Mouse (Mus musculus) embryonic facial prominence, embryonic 11.5 days (tissue): ENCODE results near the gene C77080. TPM values are rescaled to one million over a fixed set of nuclear protein-coding genes. Genes with fewer than 3 reads are reported as not detected.
A peak's percentile ranks its signal among the peaks of the same experiment; 100 is the strongest.

Experiments used
- ATAC-seq: fragments of 200-750 bp; cut with Nextera tagmentation; replicated peaks from 2 replicates; pipeline ENCODE4 v1.8.0; 2017; ENCODE audit warnings: low read depth; ENCODE audit not compliant: insufficient number of reproducible peaks, low FRiP score, low TSS enrichment
- DNase-seq: peaks from one replicate; pipeline ENCODE4 v3.0.0-alpha.2; 2015; ENCODE audit warnings: low spot score
- H3K27ac ChIP-seq: fragments of 300-500 bp; sonication (generic); replicated peaks from 2 replicates; pipeline ENCODE4 v1.5.1; 2014; ENCODE audit warnings: mild to moderate bottlenecking, low read depth, low read length, control low read depth
- H3K27me3 ChIP-seq: fragments of 300-500 bp; sonication (generic); 2 replicates; pipeline ENCODE4 v1.6.1; 2014; ENCODE audit warnings: mild to moderate bottlenecking, low read length, moderate library complexity, mixed read lengths; ENCODE audit not compliant: control insufficient read depth, insufficient read depth
- H3K36me3 ChIP-seq: fragments of 300-500 bp; sonication (generic); replicated peaks from 2 replicates; pipeline ENCODE4 v1.6.1; 2014; ENCODE audit warnings: low read depth, mild to moderate bottlenecking, low read length, moderate library complexity, mixed read lengths; ENCODE audit not compliant: control insufficient read depth, insufficient read depth
- H3K4me1 ChIP-seq: fragments of 300-500 bp; sonication (generic); 2 replicates; pipeline ENCODE4 v1.6.1; 2014; ENCODE audit warnings: low read length, mixed read lengths; ENCODE audit not compliant: control insufficient read depth, insufficient read depth
- H3K4me2 ChIP-seq: fragments of 300-500 bp; sonication (generic); 2 replicates; pipeline ENCODE4 v1.6.1; 2014; ENCODE audit warnings: low read depth, mild to moderate bottlenecking, control low read depth, low read length, moderate library complexity
- H3K4me3 ChIP-seq: fragments of 300-500 bp; sonication (generic); 2 replicates; pipeline ENCODE4 v1.5.1; 2014; ENCODE audit warnings: low read depth, low read length, control low read depth
- H3K9ac ChIP-seq: fragments of 300-500 bp; sonication (generic); replicated peaks from 2 replicates; pipeline ENCODE4 v1.6.1; 2014; ENCODE audit warnings: mild to moderate bottlenecking, control low read depth, low read length
- H3K9me3 ChIP-seq: fragments of 300-500 bp; sonication (generic); replicated peaks from 2 replicates; pipeline ENCODE4 v1.6.1; 2016; ENCODE audit warnings: mild to moderate bottlenecking, low read length, inconsistent platforms, mixed read lengths; ENCODE audit not compliant: control insufficient read depth
- WGBS: fragments of 180-500 bp; shearing (Covaris S2); extraction: QIAGEN DNeasy Blood & Tissue Kit; methylation state at CpG from one replicate; pipeline ENCODE4 v1.1.7; 2014; 5-methylcytosine and 5-hydroxymethylcytosine counted together
- polyA plus RNA-seq: library from polyadenylated mRNA; unstranded; fragments of >200 nt; fragmentation: Nextera tagmentation; extraction: Ambion mirVana; gene quantifications from 2 replicates; pipeline ENCODE4 v1.2.1, GENCODE M21; 2014

Gene C77080
- 2.4 and 2.5 TPM in 2 replicates for polyA plus RNA-seq

- no peak within 1 kb of the TSS for H3K27ac ChIP-seq
- 0% methylated on average over 3 of the region's 4 CpGs for WGBS
Measured at GRCm38 (mm10) chr4:129261196-129261595, at the start of gene C77080. Gene C77080, minus strand, starts transcription at chr4:129261404.

GRCm38 (mm10) chr4:129307936-129308335 lies 46.7 kb upstream of the C77080 start:
- peaks cover 6% of the 10 kb centered on the region for H3K36me3 ChIP-seq
- no peaks in the 10 kb centered on the region for H3K4me1 ChIP-seq
- no peaks in the 10 kb centered on the region for H3K27me3 ChIP-seq

More at GRCm38 (mm10) chr4:129261196-129261595, at the start of gene C77080:
- Histone ChIP-seq H3K4me2 (no peak within 1 kb of the TSS), H3K4me1 (peaks cover 11% of the 10 kb centered on the region; the same call in 1 of the 2 replicates), H3K27me3 (no peaks in the 10 kb centered on the region), H3K9me3 (no peaks in the 10 kb centered on the region), H3K4me3 (no peak within 1 kb of the TSS), H3K36me3 (no peaks in the 10 kb centered on the region), H3K9ac (peak within 1 kb of the TSS; percentile 23; the same call in 1 of the 2 replicates)
- ATAC-seq (no peak), DNase-seq (peak; percentile 32)

GRCm38 (mm10) chr4:129304306-129304705 lies 43.1 kb upstream of the C77080 start:
- Histone ChIP-seq H3K9ac (no peak overlapping the region), H3K27ac (no peak overlapping the region), H3K9me3 (no peaks in the 10 kb centered on the region), H3K4me3 (no peak overlapping the region), H3K36me3 (peaks cover 4% of the 10 kb centered on the region), H3K4me1 (no peaks in the 10 kb centered on the region), H3K27me3 (no peaks in the 10 kb centered on the region), H3K4me2 (no peak overlapping the region)
- DNase-seq (no peak), ATAC-seq (no peak; the same call in 1 of the 2 replicates)
- 76% methylated on average over 1 of the region's 1 CpGs for WGBS

More at GRCm38 (mm10) chr4:129307936-129308335, 46.7 kb upstream of the C77080 start:
- Histone ChIP-seq H3K9me3 (no peaks in the 10 kb centered on the region), H3K9ac (no peak overlapping the region), H3K4me2 (no peak overlapping the region), H3K27ac (no peak overlapping the region), H3K4me3 (no peak overlapping the region)
- DNase-seq (no peak), ATAC-seq (no peak)
- 85% methylated on average over 1 of the region's 1 CpGs for WGBS

- Histone ChIP-seq H3K9me3 (no peaks in the 10 kb centered on the region), H3K36me3 (peaks cover 4% of the 10 kb centered on the region), H3K4me1 (no peaks in the 10 kb centered on the region), H3K27ac (no peak overlapping the region), H3K27me3 (no peaks in the 10 kb centered on the region), H3K4me2 (no peak overlapping the region), H3K4me3 (no peak overlapping the region), H3K9ac (no peak overlapping the region)
- DNase-seq = no peak
- 85% methylated on average over 9 of the region's 9 CpGs for WGBS
- no peak for ATAC-seq
Measured at GRCm38 (mm10) chr4:129303816-129304215, 42.6 kb upstream of the C77080 start.

GRCm38 (mm10) chr4:129303401-129303800 lies 42.2 kb upstream of the C77080 start:
- no peak overlapping the region for H3K9ac ChIP-seq
- no peak overlapping the region for H3K4me3 ChIP-seq
- H3K4me2 ChIP-seq = no peak overlapping the region
- peaks cover 4% of the 10 kb centered on the region for H3K36me3 ChIP-seq
- ATAC-seq (0 out of 2 replicates have a peak, but pooled peaks have one; percentile 25), DNase-seq (peak; percentile 38)
- no peak overlapping the region for H3K27ac ChIP-seq
- H3K27me3 ChIP-seq = no peaks in the 10 kb centered on the region
- 53% methylated on average over 5 of the region's 5 CpGs for WGBS
- no peaks in the 10 kb centered on the region for H3K4me1 ChIP-seq
- no peaks in the 10 kb centered on the region for H3K9me3 ChIP-seq

- peak; percentile 29 for DNase-seq
Measured at GRCm38 (mm10) chr4:129299121-129299520, 37.9 kb upstream of the C77080 start.

GRCm38 (mm10) chr4:129297724-129298123 lies 36.5 kb upstream of the C77080 start:
- H3K9me3 ChIP-seq = no peaks in the 10 kb centered on the region
- no peaks in the 10 kb centered on the region for H3K27me3 ChIP-seq
- H3K4me1 ChIP-seq = no peaks in the 10 kb centered on the region; the same call in 1 of the 2 replicates
- ATAC-seq (no peak), DNase-seq (no peak)
- no peak overlapping the region for H3K4me3 ChIP-seq
- no peak overlapping the region for H3K9ac ChIP-seq
- H3K36me3 ChIP-seq = no peaks in the 10 kb centered on the region
- WGBS = 92% methylated on average over 4 of the region's 4 CpGs
- H3K4me2 ChIP-seq = no peak overlapping the region
- H3K27ac ChIP-seq = no peak overlapping the region

More at GRCm38 (mm10) chr4:129299121-129299520, 37.9 kb upstream of the C77080 start:
- no peaks in the 10 kb centered on the region for H3K36me3 ChIP-seq
- 0 out of 2 replicates have a peak overlapping the region, but pooled peaks have one; percentile 8 for H3K27ac ChIP-seq
- H3K4me3 ChIP-seq = no peak overlapping the region
- H3K9me3 ChIP-seq = no peaks in the 10 kb centered on the region
- H3K4me2 ChIP-seq = no peak overlapping the region
- ATAC-seq = no peak
- H3K9ac ChIP-seq = no peak overlapping the region
- 42% methylated on average over 10 of the region's 10 CpGs for WGBS
- no peaks in the 10 kb centered on the region for H3K4me1 ChIP-seq
- no peaks in the 10 kb centered on the region for H3K27me3 ChIP-seq

- DNase-seq = no peak
- H3K9ac ChIP-seq = no peak overlapping the region
- H3K27ac ChIP-seq = no peak overlapping the region
- H3K4me2 ChIP-seq = no peak overlapping the region
- no peaks in the 10 kb centered on the region for H3K9me3 ChIP-seq
- no peaks in the 10 kb centered on the region; the same call in 1 of the 2 replicates for H3K4me1 ChIP-seq
- ATAC-seq = no peak
- no peaks in the 10 kb centered on the region for H3K27me3 ChIP-seq
- no peak overlapping the region for H3K4me3 ChIP-seq
- H3K36me3 ChIP-seq = no peaks in the 10 kb centered on the region
- WGBS = 89% methylated on average over 7 of the region's 7 CpGs
Measured at GRCm38 (mm10) chr4:129296066-129296465, 34.9 kb upstream of the C77080 start.
